Mouse (Mus musculus): ENCODE data around the gene Gpr152. TPM values are rescaled to one million over a fixed set of nuclear protein-coding genes. Genes with fewer than 3 reads are reported as not detected.

Gpr152 gene
- polyA plus RNA-seq (2015; fragmentation: Nextera tagmentation; extraction: Ambion mirVana) = not detected in 2 replicates

DNA sequence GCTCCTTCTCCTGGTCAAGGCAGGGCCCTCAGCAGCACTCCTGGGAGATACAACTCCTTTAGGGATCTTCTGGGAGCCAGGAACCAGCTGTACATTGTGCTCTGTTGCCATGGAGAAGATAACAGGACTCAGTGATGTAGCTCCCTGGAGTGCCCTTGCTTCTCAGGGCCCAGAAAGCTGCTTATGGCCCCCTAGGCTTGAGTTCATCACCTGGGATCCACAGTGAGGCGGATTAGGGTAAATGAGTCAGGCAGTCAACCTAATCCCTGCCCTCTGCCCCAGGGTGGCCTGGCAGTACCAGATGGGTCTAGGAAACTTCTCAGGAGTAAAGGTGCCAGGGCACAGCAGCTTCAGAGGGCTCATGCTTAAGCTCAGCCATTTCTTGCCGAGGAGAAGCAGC is at the start of gene Gpr152:
Gene Gpr152 (plus strand): TSS at position 342 of the 400 bp plus-strand sequence.
- ATAC-seq (ENCODE audit: insufficient read depth, low FRiP score, low read depth) = no peak
- Histone ChIP-seq H3K9ac (no peak within 1 kb of the TSS), H3K27me3 (replicated peaks) (no peaks in the 10 kb centered on the region), H3K9me3 (no peaks in the 10 kb centered on the region), H3K36me3 (no peaks in the 10 kb centered on the region), H3K4me3 (replicated peaks) (no peak within 1 kb of the TSS), H3K4me2 (no peak within 1 kb of the TSS), H3K4me1 (no peaks in the 10 kb centered on the region), H3K27ac (no peak within 1 kb of the TSS)
- WGBS = 82% methylated on average over 2 of the region's 2 CpGs

GRCm38 (mm10) chr19:4090446-4090845 is 49.1 kb upstream of the Gpr152 start:
- Histone ChIP-seq H3K4me1 (no peaks in the 10 kb centered on the region), H3K27ac (no peak overlapping the region), H3K4me3 (replicated peaks) (no peak overlapping the region), H3K36me3 (no peaks in the 10 kb centered on the region), H3K27me3 (replicated peaks) (no peaks in the 10 kb centered on the region), H3K4me2 (no peak overlapping the region), H3K9ac (no peak overlapping the region), H3K9me3 (no peaks in the 10 kb centered on the region)
- ATAC-seq (ENCODE audit: insufficient read depth, low FRiP score, low read depth) = no peak
- 83% methylated on average over 3 of the region's 3 CpGs for whole genome bisulfite sequencing

DNA sequence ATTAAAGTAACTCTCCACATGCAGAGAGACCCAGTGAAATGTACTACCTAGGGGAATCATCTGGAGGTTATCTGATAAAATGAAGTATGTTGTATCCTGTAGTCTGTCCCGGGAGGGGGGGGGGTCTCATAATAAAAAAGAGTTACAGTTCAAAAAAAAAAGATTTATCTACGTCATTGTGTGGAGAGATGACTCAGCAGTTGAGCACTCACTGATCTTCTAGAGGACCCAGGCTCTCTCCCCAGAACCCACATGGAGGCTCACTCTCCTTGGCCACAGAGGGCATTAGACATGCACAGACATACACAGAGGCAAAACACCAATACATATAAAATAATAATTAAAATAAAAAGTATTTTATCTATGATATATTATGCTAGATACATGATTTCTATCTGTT is 48.2 kb upstream of the Gpr152 start:
- WGBS = 53% methylated on average over 2 of the region's 2 CpGs

DNA sequence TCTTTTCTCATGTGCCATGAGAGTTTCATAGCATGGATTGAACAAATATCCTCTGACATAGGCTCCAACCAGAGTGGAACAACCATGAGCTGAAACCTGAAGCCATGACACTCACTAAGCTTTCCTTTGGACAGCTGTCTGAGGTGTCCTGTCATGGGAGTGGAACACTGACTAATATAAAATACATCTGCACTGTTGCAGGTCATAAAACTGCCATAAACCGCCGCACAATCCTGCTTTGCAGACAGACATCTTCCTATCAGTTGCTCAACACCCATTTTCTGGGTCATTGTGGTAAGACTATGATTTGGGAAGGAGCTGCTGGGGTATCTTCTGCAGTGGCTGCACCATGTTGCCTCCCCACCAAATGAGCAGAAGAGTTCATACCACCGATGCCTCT is 46.8 kb upstream of the Gpr152 start:
- no peak overlapping the region for H3K4me3 ChIP-seq (replicated peaks)
- no peak for ATAC-seq (ENCODE audit: insufficient read depth, low FRiP score, low read depth)
- no peaks in the 10 kb centered on the region for H3K9me3 ChIP-seq
- H3K4me1 ChIP-seq = 0 out of 2 replicates have a peak, but pooled peaks cover 2% of the 10 kb centered on the region
- WGBS = 87% methylated on average over 3 of the region's 3 CpGs
- no peaks in the 10 kb centered on the region for H3K36me3 ChIP-seq
- H3K4me2 ChIP-seq = no peak overlapping the region
- no peak overlapping the region for H3K9ac ChIP-seq
- no peak overlapping the region for H3K27ac ChIP-seq
- no peaks in the 10 kb centered on the region for H3K27me3 ChIP-seq (replicated peaks)

More for the DNA sequence above, 48.2 kb upstream of the Gpr152 start:
- no peaks in the 10 kb centered on the region for H3K36me3 ChIP-seq
- no peak overlapping the region for H3K4me3 ChIP-seq (replicated peaks)
- no peaks in the 10 kb centered on the region for H3K4me1 ChIP-seq
- H3K27me3 ChIP-seq (replicated peaks) = no peaks in the 10 kb centered on the region
- no peak for ATAC-seq (ENCODE audit: insufficient read depth, low FRiP score, low read depth)
- H3K9ac ChIP-seq = no peak overlapping the region
- no peak overlapping the region for H3K4me2 ChIP-seq
- no peak overlapping the region for H3K27ac ChIP-seq
- no peaks in the 10 kb centered on the region for H3K9me3 ChIP-seq

DNA sequence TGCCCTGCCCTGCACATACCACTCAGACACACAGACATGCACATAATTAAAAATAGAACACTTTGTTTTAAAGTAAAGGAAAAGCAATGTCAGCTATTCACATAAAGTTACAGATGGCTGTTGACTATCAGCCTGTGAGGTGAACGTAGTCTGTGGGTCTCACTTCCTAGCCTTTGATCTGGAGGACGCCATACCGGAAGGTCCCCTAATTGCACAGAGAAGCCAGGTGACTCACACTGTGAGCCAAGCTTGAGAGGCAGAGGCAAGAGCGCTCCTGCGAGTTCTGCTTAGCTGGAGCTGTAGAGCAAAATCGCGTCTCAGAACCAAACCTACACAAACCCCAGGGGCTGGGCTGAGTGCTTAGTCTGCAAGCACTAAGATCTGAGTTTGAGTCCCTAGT is 45.8 kb upstream of the Gpr152 start:
- H3K27me3 ChIP-seq (replicated peaks) = no peaks in the 10 kb centered on the region
- H3K27ac ChIP-seq = no peak overlapping the region
- peaks cover 11% of the 10 kb centered on the region; the same call in 1 of the 2 replicates for H3K4me1 ChIP-seq
- H3K9me3 ChIP-seq = no peaks in the 10 kb centered on the region
- no peak overlapping the region for H3K9ac ChIP-seq
- no peaks in the 10 kb centered on the region; the same call in 1 of the 2 replicates for H3K36me3 ChIP-seq
- WGBS = 64% methylated on average over 7 of the region's 7 CpGs
- H3K4me3 ChIP-seq (replicated peaks) = no peak overlapping the region
- no peak for ATAC-seq (ENCODE audit: insufficient read depth, low FRiP score, low read depth)
- H3K4me2 ChIP-seq = no peak overlapping the region

DNA sequence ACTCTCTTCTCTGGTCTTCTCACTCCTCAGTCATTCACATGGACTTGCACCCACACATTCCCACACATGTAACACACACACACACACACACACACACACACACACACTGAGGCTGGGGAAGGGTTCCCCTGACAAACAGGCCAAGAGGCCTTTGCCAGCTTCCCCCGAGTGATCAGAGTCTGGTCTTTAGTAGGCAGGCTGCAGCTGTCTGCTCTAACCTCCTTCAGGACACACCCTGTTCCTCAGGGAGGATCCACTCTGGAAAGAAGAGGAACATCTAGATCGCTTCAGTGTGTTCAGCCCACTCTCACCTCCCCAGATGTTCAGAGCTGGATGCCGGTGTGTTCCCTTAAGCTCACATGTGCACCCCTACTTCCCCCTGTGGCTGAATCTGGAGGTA is 45.2 kb upstream of the Gpr152 start:
- no peak overlapping the region for H3K9ac ChIP-seq
- H3K4me2 ChIP-seq = no peak overlapping the region
- no peaks in the 10 kb centered on the region; the same call in 1 of the 2 replicates for H3K36me3 ChIP-seq
- no peak overlapping the region for H3K27ac ChIP-seq
- 66% methylated on average over 3 of the region's 3 CpGs for WGBS
- ATAC-seq (ENCODE audit: insufficient read depth, low FRiP score, low read depth) = no peak
- no peak overlapping the region for H3K4me3 ChIP-seq (replicated peaks)
- no peaks in the 10 kb centered on the region for H3K9me3 ChIP-seq
- H3K27me3 ChIP-seq (replicated peaks) = no peaks in the 10 kb centered on the region
- H3K4me1 ChIP-seq = peaks cover 17% of the 10 kb centered on the region

GRCm38 (mm10) chr19:4094774-4095303 is 44.7 kb upstream of the Gpr152 start:
- Histone ChIP-seq H3K27ac (no peak overlapping the region), H3K4me1 (peaks cover 22% of the 10 kb centered on the region), H3K9me3 (no peaks in the 10 kb centered on the region), H3K9ac (no peak overlapping the region), H3K36me3 (no peaks in the 10 kb centered on the region; the same call in 1 of the 2 replicates), H3K4me3 (replicated peaks) (no peak overlapping the region), H3K4me2 (no peak overlapping the region), H3K27me3 (replicated peaks) (no peaks in the 10 kb centered on the region)
- no peak for ATAC-seq (ENCODE audit: insufficient read depth, low FRiP score, low read depth)
- 70% methylated on average over 5 of the region's 5 CpGs for WGBS

DNA sequence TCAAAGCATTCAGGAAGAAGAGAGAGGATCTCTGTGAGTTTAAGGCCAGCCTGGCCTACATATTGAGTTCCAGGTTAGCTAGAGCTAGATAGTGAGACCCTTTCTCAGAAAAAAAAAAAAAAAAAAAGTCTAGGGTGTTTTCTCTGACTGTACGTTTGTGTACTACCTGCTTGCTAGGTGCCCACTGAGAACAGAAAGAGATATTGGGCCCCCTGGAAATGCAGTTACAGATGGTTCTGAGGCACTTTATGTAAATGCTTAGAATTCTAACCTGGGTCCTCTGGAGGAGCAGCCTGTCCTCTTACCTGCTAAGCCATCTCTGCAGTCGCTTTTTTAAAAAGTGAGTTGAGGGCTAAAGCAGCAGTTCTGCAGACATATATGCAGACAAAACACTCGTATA is 43.8 kb upstream of the Gpr152 start:
- Histone ChIP-seq H3K27ac (no peak overlapping the region), H3K4me1 (peaks cover 31% of the 10 kb centered on the region), H3K27me3 (replicated peaks) (peaks cover 3% of the 10 kb centered on the region; the same call in 1 of the 2 replicates), H3K9me3 (no peaks in the 10 kb centered on the region), H3K4me3 (replicated peaks) (no peak overlapping the region), H3K4me2 (no peak overlapping the region), H3K36me3 (no peaks in the 10 kb centered on the region; the same call in 1 of the 2 replicates), H3K9ac (no peak overlapping the region)
- WGBS = 66% methylated on average over 3 of the region's 3 CpGs
- no peak for ATAC-seq (ENCODE audit: insufficient read depth, low FRiP score, low read depth)

GRCm38 (mm10) chr19:4096642-4097440 is 42.7 kb upstream of the Gpr152 start, which contains the start of gene Cdk2ap2:
Gene Cdk2ap2 (plus strand): TSS chr19:4097182.
- Histone ChIP-seq H3K4me3 (replicated peaks) (peak within 1 kb of the TSS; percentile 75), H3K4me1 (peaks cover 35% of the 10 kb centered on the region), H3K27me3 (replicated peaks) (peaks cover 11% of the 10 kb centered on the region; the same call in 1 of the 2 replicates), H3K9ac (peak within 1 kb of the TSS; percentile 45), H3K36me3 (no peaks in the 10 kb centered on the region; the same call in 1 of the 2 replicates), H3K9me3 (no peaks in the 10 kb centered on the region), H3K4me2 (peak within 1 kb of the TSS; percentile 88), H3K27ac (peak within 1 kb of the TSS; percentile 95)
- peak; percentile 94 for ATAC-seq (ENCODE audit: insufficient read depth, low FRiP score, low read depth)
- WGBS = under 1% methylated on average over 64 of the region's 65 CpGs

GRCm38 (mm10) chr19:4097441-4097825 is 42.2 kb upstream of the Gpr152 start:
- Histone ChIP-seq H3K27ac (peak overlapping the region; percentile 93), H3K36me3 (no peaks in the 10 kb centered on the region; the same call in 1 of the 2 replicates), H3K9me3 (no peaks in the 10 kb centered on the region), H3K4me2 (peak overlapping the region; percentile 88), H3K27me3 (replicated peaks) (peaks cover 11% of the 10 kb centered on the region; the same call in 1 of the 2 replicates), H3K4me1 (peaks cover 35% of the 10 kb centered on the region), H3K9ac (peak overlapping the region; percentile 30; the same call in 1 of the 2 replicates), H3K4me3 (replicated peaks) (peak overlapping the region; percentile 75)
- WGBS = 2% methylated on average over 21 of the region's 21 CpGs
- ATAC-seq (ENCODE audit: insufficient read depth, low FRiP score, low read depth) = peak; percentile 51

DNA sequence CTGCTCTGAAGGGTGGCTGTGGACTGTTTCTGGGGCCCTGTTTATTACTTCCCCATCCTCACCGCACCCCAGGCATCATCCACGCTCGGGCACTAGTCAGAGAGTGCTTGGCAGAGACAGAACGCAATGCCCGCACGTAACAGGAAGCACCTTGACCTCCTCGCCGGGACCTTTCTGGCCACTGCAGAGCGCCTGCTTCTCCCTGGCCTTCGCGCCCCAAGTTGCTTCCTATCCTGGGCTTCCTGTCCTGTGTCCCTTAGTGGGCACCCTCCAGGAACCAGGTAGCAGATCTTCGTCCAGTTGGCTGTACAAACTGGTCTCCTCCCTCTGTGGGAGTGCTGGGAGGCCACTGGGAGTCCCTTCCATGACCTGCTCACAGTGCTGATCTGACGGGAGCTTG is 41.2 kb upstream of the Gpr152 start:
- Histone ChIP-seq H3K4me3 (replicated peaks) (peak overlapping the region; percentile 75), H3K27ac (0 out of 2 replicates have a peak overlapping the region, but pooled peaks have one; percentile 93), H3K9me3 (no peaks in the 10 kb centered on the region), H3K36me3 (no peaks in the 10 kb centered on the region; the same call in 1 of the 2 replicates), H3K27me3 (replicated peaks) (peaks cover 11% of the 10 kb centered on the region; the same call in 1 of the 2 replicates), H3K4me2 (peak overlapping the region; percentile 88), H3K9ac (no peak overlapping the region), H3K4me1 (peaks cover 35% of the 10 kb centered on the region)
- 84% methylated on average over 13 of the region's 13 CpGs for WGBS
- ATAC-seq (ENCODE audit: insufficient read depth, low FRiP score, low read depth) = no peak

DNA sequence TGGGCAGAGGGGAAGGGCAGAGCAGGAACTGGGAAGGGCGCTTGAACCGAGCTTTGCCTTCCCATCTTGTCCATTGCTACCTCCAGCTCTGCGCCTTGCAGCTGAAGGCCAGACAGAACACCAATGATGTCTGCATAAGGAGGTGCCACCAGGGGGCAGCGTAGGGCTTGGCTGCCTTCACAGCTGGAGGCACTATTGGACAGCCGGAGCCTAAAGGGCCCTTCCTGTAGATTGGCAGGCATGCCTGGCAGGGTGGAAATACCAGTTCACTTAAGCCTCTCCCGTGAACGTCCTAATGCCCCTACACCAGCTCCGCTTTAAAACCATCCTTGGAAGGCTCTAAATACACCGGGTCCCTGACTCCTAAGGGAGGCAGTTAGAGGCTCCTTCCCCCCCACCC is 40.5 kb upstream of the Gpr152 start:
- 15% methylated on average over 9 of the region's 9 CpGs for WGBS
- H3K9ac ChIP-seq = no peak overlapping the region
- peak overlapping the region; percentile 48; the same call in 1 of the 2 replicates for H3K4me3 ChIP-seq (replicated peaks)
- peak overlapping the region; percentile 88 for H3K4me2 ChIP-seq
- H3K27me3 ChIP-seq (replicated peaks) = peaks cover 11% of the 10 kb centered on the region; the same call in 1 of the 2 replicates
- peaks cover 35% of the 10 kb centered on the region for H3K4me1 ChIP-seq
- no peaks in the 10 kb centered on the region; the same call in 1 of the 2 replicates for H3K36me3 ChIP-seq
- H3K9me3 ChIP-seq = no peaks in the 10 kb centered on the region
- H3K27ac ChIP-seq = peak overlapping the region; percentile 78
- 0 out of 2 replicates have a peak, but pooled peaks have one; percentile 1 for ATAC-seq (ENCODE audit: insufficient read depth, low FRiP score, low read depth)
